Mouse (Mus musculus): Measurements from ENCODE around the gene Meltf. TPM values are rescaled to one million over a fixed set of nuclear protein-coding genes. Genes with fewer than 3 reads are reported as not detected.

The Meltf gene
- polyA plus RNA-seq, 1 experiment from 2014 or later: 568 TPM

DNA sequence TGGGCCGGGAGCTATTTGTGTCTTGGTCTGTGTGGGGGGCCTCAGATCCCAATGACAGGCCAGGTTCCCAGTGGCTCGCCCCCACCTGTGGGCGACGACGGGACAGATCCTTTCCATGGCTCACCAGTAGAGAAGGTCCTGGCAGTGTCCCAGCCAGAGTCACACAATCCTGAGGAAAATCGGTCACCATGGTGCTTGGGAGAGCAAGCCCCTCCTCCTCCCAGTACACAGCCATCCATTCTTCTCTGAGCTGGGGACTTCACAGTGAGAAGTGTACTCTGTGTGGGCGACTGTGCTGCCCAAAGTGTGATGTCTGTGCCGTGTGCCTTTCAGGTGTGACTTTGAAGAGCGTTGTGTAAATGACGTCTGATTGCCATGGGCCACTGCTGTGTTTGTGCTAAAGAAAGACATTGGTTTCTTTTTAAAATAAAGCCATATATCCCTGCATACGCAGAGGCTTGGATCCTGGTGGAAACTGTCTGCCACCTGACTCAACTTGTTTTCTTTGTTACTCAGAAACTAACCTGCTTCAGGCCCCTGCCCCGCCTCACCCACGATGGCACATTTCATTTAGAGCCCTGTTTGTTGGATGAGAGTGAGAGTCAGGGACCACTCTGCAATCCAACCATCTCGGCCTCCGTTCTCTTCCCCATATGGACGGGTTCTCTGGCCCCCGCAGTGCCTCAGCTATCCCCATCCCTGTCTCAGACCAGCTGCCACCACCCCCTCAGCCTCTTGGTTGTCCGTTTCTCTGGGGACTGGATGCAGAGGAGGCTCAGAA, 20.1 kb downstream of the Meltf start:
- no peak overlapping the region for H3K27ac ChIP-seq (ENCODE audit: low read depth, low read length)
- no peak overlapping the region for H3K4me3 ChIP-seq (ENCODE audit: low read depth, low read length)
- H3K9ac ChIP-seq (ENCODE audit: low read depth, low read length): no peak overlapping the region
- H3K36me3 ChIP-seq (ENCODE audit: control insufficient read depth, insufficient read depth): peaks cover 17% of the 10 kb centered on the region; the same call in 1 of the 2 replicates
- H3K4me2 ChIP-seq (replicated peaks; ENCODE audit: low read depth): no peak overlapping the region
- H3K4me1 ChIP-seq (replicated peaks; ENCODE audit: control insufficient read depth, insufficient read depth, low read length): no peaks in the 10 kb centered on the region
- H3K27me3 ChIP-seq (replicated peaks; ENCODE audit: control insufficient read depth, insufficient read depth, low read length): no peaks in the 10 kb centered on the region
- 81% methylated on average over 18 of the region's 18 CpGs for WGBS
- no peak for TF ChIP-seq CTCF (IDR thresholded peaks at IDR 0.05; ENCODE audit: low read depth)
- no peak for ATAC-seq
- H3K9me3 ChIP-seq (ENCODE audit: control insufficient read depth): no peaks in the 10 kb centered on the region

DNA sequence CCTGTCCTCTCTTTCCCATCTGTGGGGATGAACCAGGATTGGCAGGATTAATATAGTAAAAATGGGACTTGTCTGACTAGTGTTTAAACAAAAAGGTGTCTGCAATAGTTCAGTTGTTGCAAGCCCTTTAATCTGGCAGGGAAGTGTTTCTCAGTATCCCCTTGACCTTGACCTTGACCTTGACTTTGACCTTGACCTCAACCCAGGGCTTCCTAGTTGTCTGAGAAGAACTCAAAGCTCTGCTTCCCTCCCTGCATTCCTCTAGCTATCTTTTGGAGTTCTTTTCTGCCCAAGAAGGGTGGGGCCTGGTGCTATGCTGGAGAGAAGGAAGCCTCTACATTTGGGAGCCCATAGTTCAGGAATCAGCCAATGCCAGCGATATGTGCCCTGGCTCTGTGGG, 23.3 kb downstream of the Meltf start:
- no peak for ATAC-seq
- TF ChIP-seq CTCF (IDR thresholded peaks at IDR 0.05; ENCODE audit: low read depth): no peak
- Histone ChIP-seq H3K36me3 (ENCODE audit: control insufficient read depth, insufficient read depth) (peaks cover 8% of the 10 kb centered on the region; the same call in 1 of the 2 replicates), H3K9ac (ENCODE audit: low read depth, low read length) (no peak overlapping the region), H3K27me3 (replicated peaks; ENCODE audit: control insufficient read depth, insufficient read depth, low read length) (no peaks in the 10 kb centered on the region), H3K4me1 (replicated peaks; ENCODE audit: control insufficient read depth, insufficient read depth, low read length) (no peaks in the 10 kb centered on the region), H3K4me3 (ENCODE audit: low read depth, low read length) (no peak overlapping the region), H3K9me3 (ENCODE audit: control insufficient read depth) (no peaks in the 10 kb centered on the region), H3K27ac (ENCODE audit: low read depth, low read length) (no peak overlapping the region), H3K4me2 (replicated peaks; ENCODE audit: low read depth) (no peak overlapping the region)
- WGBS: 85% methylated on average over 1 of the region's 1 CpGs

DNA sequence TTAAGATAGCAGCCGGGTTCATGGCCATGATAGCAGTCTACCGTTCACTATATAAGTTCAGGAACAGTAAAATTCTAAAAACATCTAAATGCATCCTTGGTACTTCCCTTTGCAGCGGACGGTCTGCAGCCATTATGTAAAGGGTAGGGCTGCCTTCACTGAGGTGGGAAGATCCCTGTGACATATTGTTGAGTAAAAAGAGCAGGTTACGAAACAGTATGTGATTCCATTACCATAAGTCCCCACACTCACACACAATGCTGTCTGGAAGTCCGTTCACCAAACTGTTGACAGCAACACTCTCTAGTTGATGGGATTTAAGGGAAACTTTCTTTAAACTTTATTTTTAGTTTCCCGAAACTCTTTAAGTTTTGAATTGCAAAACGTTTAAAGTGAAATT, 24.6 kb downstream of the Meltf start:
- Histone ChIP-seq H3K36me3 (ENCODE audit: control insufficient read depth, insufficient read depth) (no peaks in the 10 kb centered on the region), H3K9ac (ENCODE audit: low read depth, low read length) (no peak overlapping the region), H3K4me3 (ENCODE audit: low read depth, low read length) (no peak overlapping the region), H3K27me3 (replicated peaks; ENCODE audit: control insufficient read depth, insufficient read depth, low read length) (no peaks in the 10 kb centered on the region), H3K27ac (ENCODE audit: low read depth, low read length) (no peak overlapping the region), H3K4me2 (replicated peaks; ENCODE audit: low read depth) (no peak overlapping the region), H3K4me1 (replicated peaks; ENCODE audit: control insufficient read depth, insufficient read depth, low read length) (no peaks in the 10 kb centered on the region), H3K9me3 (ENCODE audit: control insufficient read depth) (no peaks in the 10 kb centered on the region)
- 87% methylated on average over 8 of the region's 8 CpGs for WGBS
- no peak for TF ChIP-seq CTCF (IDR thresholded peaks at IDR 0.05; ENCODE audit: low read depth)
- no peak for ATAC-seq

DNA sequence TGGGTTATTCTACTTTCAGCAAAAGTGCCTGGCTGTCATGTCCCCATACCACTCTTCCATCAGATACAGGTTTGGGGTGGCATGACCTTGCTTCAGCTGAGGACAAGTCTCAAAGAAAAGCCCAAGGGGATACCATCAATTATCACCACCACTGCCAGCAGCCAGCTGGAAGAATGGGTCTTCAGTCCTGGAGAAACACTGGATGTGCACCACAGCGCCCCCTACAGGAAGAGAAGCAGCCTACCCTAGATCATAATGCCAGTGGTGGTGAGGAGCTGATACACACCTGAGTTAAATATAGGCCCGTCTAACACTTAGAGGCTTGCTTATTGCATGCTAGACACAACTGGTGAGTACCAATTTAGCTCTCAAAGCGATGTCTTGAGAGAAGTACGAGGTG, 26.7 kb downstream of the Meltf start:
- no peak overlapping the region for H3K9ac ChIP-seq (ENCODE audit: low read depth, low read length)
- no peak for ATAC-seq
- peak overlapping the region; percentile 35 for H3K27ac ChIP-seq (ENCODE audit: low read depth, low read length)
- no peak overlapping the region for H3K4me3 ChIP-seq (ENCODE audit: low read depth, low read length)
- no peak overlapping the region for H3K4me2 ChIP-seq (replicated peaks; ENCODE audit: low read depth)
- no peaks in the 10 kb centered on the region for H3K27me3 ChIP-seq (replicated peaks; ENCODE audit: control insufficient read depth, insufficient read depth, low read length)
- peak; percentile 70 for TF ChIP-seq CTCF (IDR thresholded peaks at IDR 0.05; ENCODE audit: low read depth)
- H3K36me3 ChIP-seq (ENCODE audit: control insufficient read depth, insufficient read depth): no peaks in the 10 kb centered on the region
- H3K9me3 ChIP-seq (ENCODE audit: control insufficient read depth): no peaks in the 10 kb centered on the region
- H3K4me1 ChIP-seq (replicated peaks; ENCODE audit: control insufficient read depth, insufficient read depth, low read length): no peaks in the 10 kb centered on the region
- WGBS: 72% methylated on average over 4 of the region's 4 CpGs

DNA sequence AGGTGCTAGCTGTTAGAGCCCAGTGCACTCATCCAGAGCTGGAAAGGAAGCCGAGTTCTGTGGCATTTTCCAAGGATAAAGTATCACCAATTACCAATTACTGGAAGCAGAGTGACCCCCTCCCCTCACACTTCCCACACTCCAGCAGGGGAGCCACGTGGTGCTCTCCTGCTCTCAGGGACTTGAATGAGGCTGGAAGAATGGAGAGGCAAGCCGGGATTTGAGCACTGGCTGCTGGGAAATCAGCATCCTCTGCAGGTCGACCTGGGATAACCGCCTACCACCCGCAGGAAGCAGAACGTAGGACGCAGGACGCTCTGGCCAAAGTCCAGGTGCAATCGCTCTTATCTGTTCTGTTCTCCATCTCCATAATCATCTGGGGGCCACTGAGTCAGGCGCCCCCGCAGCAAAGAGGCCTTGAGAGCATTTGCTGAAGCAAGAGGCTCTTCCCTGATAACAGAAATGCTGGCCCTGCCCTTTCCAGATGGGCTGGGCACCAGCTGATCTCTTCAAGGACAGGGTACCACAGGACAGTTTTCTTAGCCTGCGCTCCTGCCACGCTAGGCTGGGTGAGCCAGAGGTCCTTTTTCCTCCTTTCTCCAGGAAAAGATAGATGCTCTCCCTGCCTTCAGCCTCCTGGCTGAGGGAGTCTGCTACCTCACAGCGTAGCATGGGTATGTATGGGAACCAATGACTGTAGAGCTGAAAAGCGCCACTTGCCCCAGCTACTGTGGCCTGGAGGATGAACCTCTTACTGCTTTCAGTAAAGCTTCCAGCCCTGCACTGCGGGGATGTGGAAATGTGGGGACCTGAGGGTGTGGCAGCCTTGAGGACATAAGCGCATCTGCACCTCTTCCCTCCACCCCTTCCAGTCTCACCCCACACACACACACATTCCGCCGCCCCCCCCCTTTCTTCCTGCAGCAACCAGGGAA, 27.5 kb downstream of the Meltf start:
- Histone ChIP-seq H3K4me3 (ENCODE audit: low read depth, low read length) (0 out of 2 replicates have a peak overlapping the region, but pooled peaks have one; percentile 5), H3K9ac (ENCODE audit: low read depth, low read length) (peak overlapping the region; percentile 34; the same call in 1 of the 2 replicates), H3K4me1 (replicated peaks; ENCODE audit: control insufficient read depth, insufficient read depth, low read length) (no peaks in the 10 kb centered on the region), H3K27me3 (replicated peaks; ENCODE audit: control insufficient read depth, insufficient read depth, low read length) (no peaks in the 10 kb centered on the region), H3K27ac (ENCODE audit: low read depth, low read length) (peak overlapping the region; percentile 72), H3K9me3 (ENCODE audit: control insufficient read depth) (no peaks in the 10 kb centered on the region), H3K36me3 (ENCODE audit: control insufficient read depth, insufficient read depth) (no peaks in the 10 kb centered on the region), H3K4me2 (replicated peaks; ENCODE audit: low read depth) (peak overlapping the region; percentile 59)
- peak; percentile 40 for ATAC-seq
- TF ChIP-seq CTCF (IDR thresholded peaks at IDR 0.05; ENCODE audit: low read depth): no peak
- 21% methylated on average over 20 of the region's 20 CpGs for WGBS

DNA sequence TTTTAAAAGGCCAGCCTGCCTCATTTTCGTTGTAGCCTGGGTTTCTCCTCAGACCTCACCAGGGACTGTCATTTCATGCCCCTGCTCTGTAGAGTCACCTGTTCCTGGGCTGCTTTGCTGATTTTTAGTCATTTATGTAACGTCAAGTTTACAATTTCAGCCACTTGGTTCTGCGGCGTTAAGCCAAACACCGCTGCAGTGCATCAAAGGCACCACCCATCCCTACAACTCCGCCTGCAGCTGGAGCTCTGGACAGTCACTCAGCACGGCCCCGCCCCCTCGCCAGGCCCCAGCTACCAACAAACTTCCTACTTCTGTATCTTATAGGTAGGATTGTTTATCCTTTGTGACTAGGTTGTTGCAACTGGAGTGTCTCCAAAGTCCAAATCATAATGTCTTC, 28.3 kb downstream of the Meltf start:
- Histone ChIP-seq H3K4me1 (replicated peaks; ENCODE audit: control insufficient read depth, insufficient read depth, low read length) (no peaks in the 10 kb centered on the region), H3K36me3 (ENCODE audit: control insufficient read depth, insufficient read depth) (no peaks in the 10 kb centered on the region), H3K9ac (ENCODE audit: low read depth, low read length) (peak overlapping the region; percentile 34; the same call in 1 of the 2 replicates), H3K4me2 (replicated peaks; ENCODE audit: low read depth) (peak overlapping the region; percentile 59), H3K27ac (ENCODE audit: low read depth, low read length) (peak overlapping the region; percentile 72; the same call in 1 of the 2 replicates), H3K4me3 (ENCODE audit: low read depth, low read length) (0 out of 2 replicates have a peak overlapping the region, but pooled peaks have one; percentile 5), H3K9me3 (ENCODE audit: control insufficient read depth) (no peaks in the 10 kb centered on the region), H3K27me3 (replicated peaks; ENCODE audit: control insufficient read depth, insufficient read depth, low read length) (no peaks in the 10 kb centered on the region)
- 6% methylated on average over 9 of the region's 9 CpGs for WGBS
- TF ChIP-seq CTCF (IDR thresholded peaks at IDR 0.05; ENCODE audit: low read depth): no peak
- ATAC-seq: peak; percentile 25; the same call in 1 of the 2 replicates

Measured in intestine, postnatal 0 days (tissue).